Mouse (Mus musculus) MEL (cell line): Measurements from ENCODE around the gene Hsd3b7. TPM values are rescaled to one million over a fixed set of nuclear protein-coding genes. Genes with fewer than 3 reads are reported as not detected.

ENCODE experiments used
- BHLHE40 ChIP-seq: IDR thresholded peaks from 2 replicates; pipeline ENCODE4 v1.6.1; 2012; ENCODE audit warnings: low read depth, mild to moderate bottlenecking, inconsistent platforms, low read length, improper control_type of control experiment, borderline replicate concordance
- CHD1 ChIP-seq: IDR thresholded peaks from 2 replicates; pipeline ENCODE4 v1.6.1; 2012; ENCODE audit warnings: low read depth, mild to moderate bottlenecking, inconsistent platforms, low read length, improper control_type of control experiment
- CHD2 ChIP-seq: IDR thresholded peaks from 2 replicates; pipeline ENCODE4 v1.6.1; 2011; ENCODE audit warnings: low read length, improper control_type of control experiment
- E2F4 ChIP-seq: IDR thresholded peaks from 2 replicates; pipeline ENCODE4 v1.6.1; 2011; ENCODE audit warnings: low read depth, low read length, improper control_type of control experiment, borderline replicate concordance
- ELF1 ChIP-seq: IDR thresholded peaks from 2 replicates; pipeline ENCODE4 v1.6.1; 2014; ENCODE audit warnings: low read depth, mild to moderate bottlenecking, inconsistent platforms, low read length, improper control_type of control experiment, moderate library complexity
- EP300 ChIP-seq, 2 experiments: IDR thresholded peaks; 2 replicates each; pipeline ENCODE4 v1.6.1; 2011; ENCODE audit warnings: improper control_type of control experiment in 2 of 2, low read length in 2 of 2, low read depth in 1 of 2, mild to moderate bottlenecking in 1 of 2
- HCFC1 ChIP-seq: IDR thresholded peaks from 2 replicates; pipeline ENCODE4 v1.6.1; 2012; ENCODE audit warnings: low read depth, mild to moderate bottlenecking, inconsistent platforms, low read length, improper control_type of control experiment, moderate library complexity
- JUND ChIP-seq: IDR thresholded peaks from 2 replicates; pipeline ENCODE4 v1.6.1; 2011; ENCODE audit warnings: low read depth, mild to moderate bottlenecking, improper control_type of control experiment, low read length
- MAX ChIP-seq: IDR thresholded peaks from 2 replicates; pipeline ENCODE4 v1.6.1; 2011; ENCODE audit warnings: low read length, improper control_type of control experiment
- MAZ ChIP-seq: IDR thresholded peaks from 2 replicates; pipeline ENCODE4 v1.6.1; 2012; ENCODE audit warnings: low read depth, mild to moderate bottlenecking, inconsistent platforms, low read length, improper control_type of control experiment
- MEF2A ChIP-seq: IDR thresholded peaks from 2 replicates; pipeline ENCODE4 v1.6.1; 2014; ENCODE audit warnings: low read depth, mild to moderate bottlenecking, inconsistent platforms, low read length, improper control_type of control experiment; ENCODE audit not compliant: poor library complexity, insufficient replicate concordance, severe bottlenecking; ENCODE audit errors: extremely low read depth
- NRF1 ChIP-seq: IDR thresholded peaks from 2 replicates; pipeline ENCODE4 v1.6.1; 2014; ENCODE audit warnings: low read depth, mild to moderate bottlenecking, inconsistent platforms, low read length, improper control_type of control experiment, moderate library complexity; ENCODE audit not compliant: poor library complexity, insufficient read depth, severe bottlenecking
- POLR2AphosphoS2 ChIP-seq: IDR thresholded peaks from 2 replicates; pipeline ENCODE4 v1.6.1; 2011; ENCODE audit warnings: low read length, improper control_type of control experiment
- RAD21 ChIP-seq: IDR thresholded peaks from 2 replicates; pipeline ENCODE4 v1.6.1; 2011; ENCODE audit warnings: mild to moderate bottlenecking, low read depth, low read length, improper control_type of control experiment
- RCOR1 ChIP-seq: IDR thresholded peaks from 2 replicates; pipeline ENCODE4 v1.6.1; 2012; ENCODE audit warnings: low read depth, mild to moderate bottlenecking, inconsistent platforms, low read length, improper control_type of control experiment
- SIN3A ChIP-seq: IDR thresholded peaks from 2 replicates; pipeline ENCODE4 v1.6.1; 2012; ENCODE audit warnings: low read length, improper control_type of control experiment, inconsistent platforms
- TBP ChIP-seq: IDR thresholded peaks from 2 replicates; pipeline ENCODE4 v1.8.0; 2011; ENCODE audit warnings: low read depth, low read length, improper control_type of control experiment
- USF1 ChIP-seq: IDR thresholded peaks from 2 replicates; pipeline ENCODE4 v1.6.1; 2014; ENCODE audit warnings: low read depth, mild to moderate bottlenecking, inconsistent platforms, low read length, improper control_type of control experiment, moderate library complexity
- USF2 ChIP-seq, 2 experiments: IDR thresholded peaks; 2 replicates each; pipeline ENCODE4 v1.6.1; 2011 to 2012; ENCODE audit warnings: improper control_type of control experiment in 2 of 2, low read length in 2 of 2, borderline replicate concordance in 1 of 2, inconsistent platforms in 1 of 2, low read depth in 1 of 2, mild to moderate bottlenecking in 1 of 2; ENCODE audit not compliant: insufficient read depth in 1 of 2
- ZC3H11A ChIP-seq: IDR thresholded peaks from 2 replicates; pipeline ENCODE4 v1.6.1; 2012; ENCODE audit warnings: low read depth, mild to moderate bottlenecking, inconsistent platforms, low read length, improper control_type of control experiment
- ZKSCAN1 ChIP-seq: IDR thresholded peaks from 2 replicates; pipeline ENCODE4 v1.6.1; 2012; ENCODE audit warnings: low read depth, mild to moderate bottlenecking, inconsistent platforms, low read length, improper control_type of control experiment, moderate library complexity
- ZMIZ1 ChIP-seq: IDR thresholded peaks from 2 replicates; pipeline ENCODE4 v1.6.1; 2012; ENCODE audit warnings: low read depth, mild to moderate bottlenecking, inconsistent platforms, low read length, improper control_type of control experiment, moderate library complexity
- polyA plus RNA-seq, 2 experiments: library from polyadenylated mRNA; stranded (reverse) in 1 of 2; unstranded in 1 of 2; fragments of >175 nt in 1 of 2; fragments of >200 nt in 1 of 2; gene quantifications; 2 replicates each; pipeline versions ENCODE4 v1.2.1 to v1.2.4; 2012; ENCODE audit warnings: low replicate concordance in 2 of 2, low read depth in 1 of 2; ENCODE audit not compliant: insufficient read length in 2 of 2, insufficient read depth in 1 of 2, missing spikeins in 1 of 2
- total RNA-seq: library from RNA; depleted of rRNA; stranded (reverse); fragments of 300-350 nt; gene quantifications from 2 replicates; pipeline ENCODE4 v1.2.3, GENCODE M21; 2012

Hsd3b7 gene
- total and polyA plus RNA-seq, 3 experiments = 0.75 to 1.4 TPM; not detected in 1

GRCm38 (mm10) chr7:127766851-127767609 is 33.4 kb upstream of the Hsd3b7 start (continued):
- peak; percentile 47; the same call in 1 of the 2 replicates for TF ChIP-seq ELF1
- TF ChIP-seq MAX = peak; percentile 100
- TF ChIP-seq EP300 (IDR thresholded peaks at IDR 0.05; ENCODE audit: low read depth in 1 of 2, low read length in 2 of 2) = peak in 1 of 2 experiments; percentile 85; a peak in 3 of 4 replicates
- TF ChIP-seq TBP = peak; percentile 92
- no peak for TF ChIP-seq MAZ
- peak; percentile 75 for TF ChIP-seq HCFC1
- peak; percentile 95 for TF ChIP-seq SIN3A
- TF ChIP-seq NRF1 = no peak
- no peak for TF ChIP-seq MEF2A
- no peak for TF ChIP-seq RCOR1
- no peak for TF ChIP-seq CHD1
- 0 out of 2 replicates have a peak, but pooled peaks have one; percentile 44 for TF ChIP-seq E2F4
- TF ChIP-seq JUND = no peak
- TF ChIP-seq ZC3H11A = no peak
- TF ChIP-seq USF2 (IDR thresholded peaks at IDR 0.05; ENCODE audit: borderline replicate concordance in 1 of 2, insufficient read depth in 1 of 2, low read depth in 1 of 2, low read length in 2 of 2) = peak in 1 of 2 experiments; percentile 96; a peak in 2 of 4 replicates
- TF ChIP-seq ZMIZ1 = peak; percentile 78; the same call in 1 of the 2 replicates
- no peak for TF ChIP-seq BHLHE40
- TF ChIP-seq CHD2 = no peak
- no peak for TF ChIP-seq ZKSCAN1
- TF ChIP-seq RAD21 = no peak
- 0 out of 2 replicates have a peak, but pooled peaks have one; percentile 44 for TF ChIP-seq POLR2AphosphoS2
- peak; percentile 98 for TF ChIP-seq USF1
